Mouse (Mus musculus): Measurements from ENCODE around the gene Samd1. TPM values are rescaled to one million over a fixed set of nuclear protein-coding genes. Genes with fewer than 3 reads are reported as not detected.

Gene Samd1
- polyA plus RNA-seq, 1 experiment from 2014 or later, result 17.0 TPM

GRCm38 (mm10) chr8:84044103-84044502 is 46.6 kb downstream of the Samd1 start:
- peaks cover 3% of the 10 kb centered on the region; the same call in 1 of the 2 replicates for H3K4me1 ChIP-seq (replicated peaks; ENCODE audit: control insufficient read depth, insufficient read depth, low read length)
- no peak overlapping the region for H3K27ac ChIP-seq (ENCODE audit: low read depth, low read length)
- DNase-seq (ENCODE audit: low spot score) (peak; percentile 29), ATAC-seq (ENCODE audit: low FRiP score) (no peak)
- H3K27me3 ChIP-seq (ENCODE audit: control insufficient read depth, insufficient read depth, low read length), result peaks cover 44% of the 10 kb centered on the region
- H3K4me3 ChIP-seq (ENCODE audit: low read depth, low read length), result no peak overlapping the region
- WGBS, result 2% methylated on average over 7 of the region's 7 CpGs
- H3K9me3 ChIP-seq (ENCODE audit: control insufficient read depth, low read length), result no peaks in the 10 kb centered on the region
- no peak overlapping the region for H3K9ac ChIP-seq (ENCODE audit: low read depth, low read length)
- H3K4me2 ChIP-seq (replicated peaks; ENCODE audit: low read depth, low read length), result no peak overlapping the region
- H3K36me3 ChIP-seq (ENCODE audit: control insufficient read depth, insufficient read depth, low read length), result no peaks in the 10 kb centered on the region

GRCm38 (mm10) chr8:84044900-84045299 is 47.4 kb downstream of the Samd1 start, which contains the start of gene Rln3:
Gene Rln3, minus strand, starts transcription at chr8:84045000.
- H3K9ac ChIP-seq (ENCODE audit: low read depth, low read length), result no peak within 1 kb of the TSS
- no peak within 1 kb of the TSS for H3K4me3 ChIP-seq (ENCODE audit: low read depth, low read length)
- peaks cover 44% of the 10 kb centered on the region for H3K27me3 ChIP-seq (ENCODE audit: control insufficient read depth, insufficient read depth, low read length)

GRCm38 (mm10) chr8:84046505-84046904 is 49.0 kb downstream of the Samd1 start:
- ATAC-seq (ENCODE audit: low FRiP score) (no peak), DNase-seq (ENCODE audit: low spot score) (no peak)
- WGBS, result 86% methylated on average over 3 of the region's 3 CpGs
- H3K36me3 ChIP-seq (ENCODE audit: control insufficient read depth, insufficient read depth, low read length), result no peaks in the 10 kb centered on the region
- H3K9ac ChIP-seq (ENCODE audit: low read depth, low read length), result no peak overlapping the region
- no peak overlapping the region for H3K4me2 ChIP-seq (replicated peaks; ENCODE audit: low read depth, low read length)
- H3K4me1 ChIP-seq (replicated peaks; ENCODE audit: control insufficient read depth, insufficient read depth, low read length), result peaks cover 3% of the 10 kb centered on the region; the same call in 1 of the 2 replicates
- H3K4me3 ChIP-seq (ENCODE audit: low read depth, low read length), result no peak overlapping the region
- H3K9me3 ChIP-seq (ENCODE audit: control insufficient read depth, low read length), result no peaks in the 10 kb centered on the region
- peaks cover 39% of the 10 kb centered on the region for H3K27me3 ChIP-seq (ENCODE audit: control insufficient read depth, insufficient read depth, low read length)
- H3K27ac ChIP-seq (ENCODE audit: low read depth, low read length), result no peak overlapping the region

More at GRCm38 (mm10) chr8:84044900-84045299, 47.4 kb downstream of the Samd1 start, which contains the start of gene Rln3:
- no peak for ATAC-seq (ENCODE audit: low FRiP score)
- H3K36me3 ChIP-seq (ENCODE audit: control insufficient read depth, insufficient read depth, low read length), result no peaks in the 10 kb centered on the region
- H3K4me2 ChIP-seq (replicated peaks; ENCODE audit: low read depth, low read length), result no peak within 1 kb of the TSS
- peaks cover 3% of the 10 kb centered on the region; the same call in 1 of the 2 replicates for H3K4me1 ChIP-seq (replicated peaks; ENCODE audit: control insufficient read depth, insufficient read depth, low read length)
- DNase-seq (ENCODE audit: low spot score), result no peak
- 9% methylated on average over 9 of the region's 9 CpGs for WGBS
- no peak within 1 kb of the TSS for H3K27ac ChIP-seq (ENCODE audit: low read depth, low read length)
- H3K9me3 ChIP-seq (ENCODE audit: control insufficient read depth, low read length), result no peaks in the 10 kb centered on the region

- peaks cover 23% of the 10 kb centered on the region for H3K27me3 ChIP-seq (ENCODE audit: control insufficient read depth, insufficient read depth, low read length)
- DNase-seq (ENCODE audit: low spot score), result no peak
- H3K4me2 ChIP-seq (replicated peaks; ENCODE audit: low read depth, low read length), result no peak overlapping the region
- ATAC-seq (ENCODE audit: low FRiP score), result no peak
- H3K9ac ChIP-seq (ENCODE audit: low read depth, low read length), result no peak overlapping the region
- WGBS, result 85% methylated on average over 5 of the region's 5 CpGs
- no peak overlapping the region for H3K4me3 ChIP-seq (ENCODE audit: low read depth, low read length)
- H3K36me3 ChIP-seq (ENCODE audit: control insufficient read depth, insufficient read depth, low read length), result no peaks in the 10 kb centered on the region
- H3K9me3 ChIP-seq (ENCODE audit: control insufficient read depth, low read length), result no peaks in the 10 kb centered on the region
- H3K4me1 ChIP-seq (replicated peaks; ENCODE audit: control insufficient read depth, insufficient read depth, low read length), result no peaks in the 10 kb centered on the region; the same call in 1 of the 2 replicates
- no peak overlapping the region for H3K27ac ChIP-seq (ENCODE audit: low read depth, low read length)
Measured at GRCm38 (mm10) chr8:84048171-84048570, 50.7 kb downstream of the Samd1 start.

MicroRNAs encoded within 50 kb of the gene (microRNA counts, 519-probe panel; counts per million panel counts)
- microRNA mmu-miR-1199, result not detected

Other genes with a start within 250 kb of the Samd1 start
- 19.9 and 23.7 TPM in 2 replicates for gene Adgrl1, start 97.6 kb upstream of the Samd1 start, polyA plus RNA-seq (2014; fragmentation: Nextera tagmentation; extraction: Ambion mirVana)
- gene Gm10644, start 42.5 kb upstream of the Samd1 start, polyA plus RNA-seq (2014; fragmentation: Nextera tagmentation; extraction: Ambion mirVana), result 0.93 and 1.2 TPM in 2 replicates
- gene Asf1b, start 42.2 kb upstream of the Samd1 start, polyA plus RNA-seq (2014; fragmentation: Nextera tagmentation; extraction: Ambion mirVana), result 79.5 and 80.6 TPM in 2 replicates
- 139 TPM in 2 replicates for gene Prkaca, start 24.7 kb upstream of the Samd1 start, polyA plus RNA-seq (2014; fragmentation: Nextera tagmentation; extraction: Ambion mirVana)
- gene 1700067K01Rik, start 3.8 kb downstream of the Samd1 start, polyA plus RNA-seq (2014; fragmentation: Nextera tagmentation; extraction: Ambion mirVana), result 0.80 and 0.93 TPM in 2 replicates
- gene 2210011C24Rik, start 14.5 kb downstream of the Samd1 start, polyA plus RNA-seq (2014; fragmentation: Nextera tagmentation; extraction: Ambion mirVana), result 0.22 TPM in 1 of 2 replicates, not detected in the other
- gene Palm3, start 23.8 kb downstream of the Samd1 start, polyA plus RNA-seq (2014; fragmentation: Nextera tagmentation; extraction: Ambion mirVana), result 3.3 and 3.5 TPM in 2 replicates
- not detected in 2 replicates for gene Il27ra, start 44.9 kb downstream of the Samd1 start, polyA plus RNA-seq (2014; fragmentation: Nextera tagmentation; extraction: Ambion mirVana)
- 0.48 TPM in 1 of 2 replicates, not detected in the other for gene Rln3, start 47.3 kb downstream of the Samd1 start, polyA plus RNA-seq (2014; fragmentation: Nextera tagmentation; extraction: Ambion mirVana)
- 2.0 and 2.2 TPM in 2 replicates for gene Gm10643, start 67.5 kb downstream of the Samd1 start, polyA plus RNA-seq (2014; fragmentation: Nextera tagmentation; extraction: Ambion mirVana)
- 5.5 and 8.8 TPM in 2 replicates for gene Rfx1, start 69.2 kb downstream of the Samd1 start, polyA plus RNA-seq (2014; fragmentation: Nextera tagmentation; extraction: Ambion mirVana)
- 12.5 and 12.8 TPM in 2 replicates for gene Dcaf15, start 107.1 kb downstream of the Samd1 start, polyA plus RNA-seq (2014; fragmentation: Nextera tagmentation; extraction: Ambion mirVana)
- 0.17 and 0.23 TPM in 2 replicates for gene Podnl1, start 128.3 kb downstream of the Samd1 start, polyA plus RNA-seq (2014; fragmentation: Nextera tagmentation; extraction: Ambion mirVana)
- 8.5 and 8.8 TPM in 2 replicates for gene Cc2d1a, start 150.3 kb downstream of the Samd1 start, polyA plus RNA-seq (2014; fragmentation: Nextera tagmentation; extraction: Ambion mirVana)
- 0.57 and 0.88 TPM in 2 replicates for gene 4930432K21Rik, start 150.4 kb downstream of the Samd1 start, polyA plus RNA-seq (2014; fragmentation: Nextera tagmentation; extraction: Ambion mirVana)
- 4.5 and 5.6 TPM in 2 replicates for gene Nanos3, start 187.5 kb downstream of the Samd1 start, polyA plus RNA-seq (2014; fragmentation: Nextera tagmentation; extraction: Ambion mirVana)
- gene Zswim4, start 239.4 kb downstream of the Samd1 start, polyA plus RNA-seq (2014; fragmentation: Nextera tagmentation; extraction: Ambion mirVana), result 22.5 and 26.1 TPM in 2 replicates